Comparison of ENCODE assay signal across 11 mouse cellular contexts in genomic region chr17:28992105-28992504, GRCm38 (mm10). TPM values are rescaled to one million over a fixed set of nuclear protein-coding genes. Genes with fewer than 3 reads are reported as not detected.
DNase-seq lines count a peak whose midpoint lies in the region; ATAC-seq and TF ChIP-seq lines count a peak whose summit lies in the region.
"Had no signal": no experiment of that assay in that cellular context is flagged by ENCODE, and none has a peak within 500 bp of the region (broad histone marks: within the 10 kb centered on the region; RNA-seq: fewer than 3 reads in every experiment).

No protein-coding gene starts in this region.

- no peaks in the 10 kb centered on the region for H3K27me3 ChIP-seq in heart, embryonic 15.5 days
- no peaks in the 10 kb centered on the region for H3K27me3 ChIP-seq in kidney, postnatal 0 days (ENCODE audit: insufficient read depth, low read length)
- H3K27me3 ChIP-seq: midbrain, embryonic 12.5 days; Patski had no signal

- H3K9me3 ChIP-seq in heart, embryonic 15.5 days (replicated peaks), result no peaks in the 10 kb centered on the region
- H3K9me3 ChIP-seq in kidney, postnatal 0 days (replicated peaks; ENCODE audit: low read length), result no peaks in the 10 kb centered on the region
- H3K9me3 ChIP-seq: midbrain, embryonic 12.5 days had no signal

- H3K4me3 ChIP-seq in heart, embryonic 15.5 days, result no peak overlapping the region
- H3K4me3 ChIP-seq in kidney, postnatal 0 days (replicated peaks; ENCODE audit: low read depth, low read length), result no peak overlapping the region
- H3K4me3 ChIP-seq: midbrain, embryonic 12.5 days had no signal

- H3K36me3 ChIP-seq in heart, embryonic 15.5 days, result peaks cover 35% of the 10 kb centered on the region
- peaks cover 26% of the 10 kb centered on the region for H3K36me3 ChIP-seq in kidney, postnatal 0 days (ENCODE audit: insufficient read depth, low read length)

- 0 out of 2 replicates have a peak overlapping the region, but pooled peaks have one; percentile 21 for H3K27ac ChIP-seq in heart, embryonic 15.5 days
- no peak overlapping the region for H3K27ac ChIP-seq in kidney, postnatal 0 days
- H3K27ac ChIP-seq: midbrain, embryonic 12.5 days had no signal

- no peak for TF ChIP-seq CTCF in kidney, postnatal 0 days (IDR thresholded peaks at IDR 0.05; ENCODE audit: low read depth)

- H3K4me1 ChIP-seq in heart, embryonic 15.5 days (replicated peaks), result peaks cover 6% of the 10 kb centered on the region; the same call in 1 of the 2 replicates
- H3K4me1 ChIP-seq in kidney, postnatal 0 days (replicated peaks; ENCODE audit: insufficient read depth, low read length), result no peaks in the 10 kb centered on the region
- H3K4me1 ChIP-seq: midbrain, embryonic 12.5 days had no signal

- DNase-seq in adrenal gland, postnatal 36 days, result peak; percentile 11 to 14
- DNase-seq in adrenal gland, adult 8-10 months, result no peak
- DNase-seq in heart, adult 11 months, result no peak
- peak; percentile 57 for DNase-seq in MN1 (ENCODE audit: low spot score)
- DNase-seq in kidney, postnatal 0 days (ENCODE audit: low spot score), result peak; percentile 19
- no peak for DNase-seq in frontal cortex, postnatal 36 days (ENCODE audit: low spot score in 2 of 2)
- no peak for DNase-seq in thymus, postnatal 36 days

- ATAC-seq in heart, embryonic 15.5 days (replicated peaks; ENCODE audit: insufficient number of reproducible peaks, insufficient read depth, low FRiP score, low read depth), result no peak
- ATAC-seq in kidney, postnatal 0 days (replicated peaks; ENCODE audit: low FRiP score, low read depth), result no peak
- ATAC-seq: Patski had no signal

- H3K9ac ChIP-seq in heart, embryonic 15.5 days, result no peak overlapping the region
- H3K9ac ChIP-seq in kidney, postnatal 0 days (ENCODE audit: low read depth, low read length), result no peak overlapping the region
- H3K9ac ChIP-seq: midbrain, embryonic 12.5 days had no signal

- WGBS in heart, embryonic 15.5 days, result 42% methylated on average over 7 of the region's 7 CpGs
- 35% methylated on average over 7 of the region's 7 CpGs for WGBS in kidney, postnatal 0 days

- no peak overlapping the region for H3K4me2 ChIP-seq in heart, embryonic 15.5 days
- no peak overlapping the region for H3K4me2 ChIP-seq in kidney, postnatal 0 days (ENCODE audit: low read length)
- H3K4me2 ChIP-seq: midbrain, embryonic 12.5 days had no signal

RNA-seq across cellular contexts. Expression of gene Stk38, which starts 15.7 kb away (rescaled TPM):
- 10 to 100 TPM; 53.4 to 55.9 TPM for total RNA-seq in adrenal gland, postnatal 36 days (2021)
- total RNA-seq in adrenal gland, adult 8-10 months (2022), result 10 to 100 TPM; 57.3 to 84.7 (median 68.7) TPM
- 73.6 and 78.0 TPM in 2 replicates for polyA plus RNA-seq in heart, embryonic 15.5 days (2015; fragmentation: Nextera tagmentation; extraction: Ambion mirVana)
- polyA plus RNA-seq in kidney, postnatal 0 days (2015; fragmentation: Nextera tagmentation; extraction: Ambion mirVana), result 58.8 and 66.9 TPM in 2 replicates

RNA-seq across cellular contexts. Expression of gene Srsf3, which starts 40.3 kb away (rescaled TPM):
- 100 to 1,000 TPM; 147 to 148 TPM for total RNA-seq in adrenal gland, postnatal 36 days (2021)
- total RNA-seq in adrenal gland, adult 8-10 months (2022), result 100 to 1,000 TPM in 3 of 4 experiments, 10 to 100 TPM in 1; 89.9 to 176 (median 144) TPM
- 318 and 332 TPM in 2 replicates for polyA plus RNA-seq in heart, embryonic 15.5 days (2015; fragmentation: Nextera tagmentation; extraction: Ambion mirVana)
- 456 and 496 TPM in 2 replicates for polyA plus RNA-seq in kidney, postnatal 0 days (2015; fragmentation: Nextera tagmentation; extraction: Ambion mirVana)

RNA-seq across cellular contexts. Expression of gene Kctd20, which starts 40.4 kb away (rescaled TPM):
- 10 to 100 TPM; 54.8 to 60.0 TPM for total RNA-seq in adrenal gland, postnatal 36 days (2021)
- 10 to 100 TPM; 42.6 to 51.5 (median 45.9) TPM for total RNA-seq in adrenal gland, adult 8-10 months (2022)
- 51.0 and 59.3 TPM in 2 replicates for polyA plus RNA-seq in heart, embryonic 15.5 days (2015; fragmentation: Nextera tagmentation; extraction: Ambion mirVana)
- polyA plus RNA-seq in kidney, postnatal 0 days (2015; fragmentation: Nextera tagmentation; extraction: Ambion mirVana), result 54.5 and 58.8 TPM in 2 replicates

RNA-seq across cellular contexts. Expression of gene Pxt1, which starts 48.5 kb away (rescaled TPM):
- not detected for total RNA-seq in adrenal gland, postnatal 36 days (2021)
- total RNA-seq in adrenal gland, adult 8-10 months (2022), result not detected
- polyA plus RNA-seq in heart, embryonic 15.5 days (2015; fragmentation: Nextera tagmentation; extraction: Ambion mirVana), result 0.18 TPM in 1 of 2 replicates, not detected in the other
- polyA plus RNA-seq in kidney, postnatal 0 days (2015; fragmentation: Nextera tagmentation; extraction: Ambion mirVana), result not detected in 2 replicates
- total RNA-seq: hematopoietic stem cell, adult 5-6 weeks had no signal
- polyA plus RNA-seq: midbrain, embryonic 12.5 days; Patski had no signal

Comparison
In these comparisons a context has a peak if more than half of its experiments do, and no peak if none do; other contexts are left out.
1. DNase-seq: peak in adrenal gland, postnatal 36 days (2 of 2), MN1 (single experiment) and kidney, postnatal 0 days (single experiment); none in adrenal gland, adult 8-10 months (single experiment), heart, adult 11 months (single experiment), frontal cortex, postnatal 36 days (0 of 2) and thymus, postnatal 36 days (0 of 2).